Mouse (Mus musculus): ENCODE data around the gene Them7. TPM values are rescaled to one million over a fixed set of nuclear protein-coding genes. Genes with fewer than 3 reads are reported as not detected.

Gene Them7
- polyA plus RNA-seq, 1 experiment from 2014 or later, result 0.63 TPM

Other genes starting within 250 kb of the Them7 start
- 274 and 277 TPM in 2 replicates for gene Eif3m, start 207.2 kb upstream of the Them7 start, polyA plus RNA-seq (2015; fragmentation: Nextera tagmentation; extraction: Ambion mirVana)
- not detected in 2 replicates for gene Gm11060, start 132.3 kb upstream of the Them7 start, polyA plus RNA-seq (2015; fragmentation: Nextera tagmentation; extraction: Ambion mirVana)
- 22.3 and 23.3 TPM in 2 replicates for gene Wt1, start 97.8 kb upstream of the Them7 start, polyA plus RNA-seq (2015; fragmentation: Nextera tagmentation; extraction: Ambion mirVana)
- gene Rcn1, start 175.0 kb downstream of the Them7 start, polyA plus RNA-seq (2015; fragmentation: Nextera tagmentation; extraction: Ambion mirVana), result 146 and 159 TPM in 2 replicates

All from stomach, embryonic 15.5 days (tissue).